Mouse (Mus musculus) bone marrow, adult 2 months (tissue): ENCODE results near the gene Ifi27l2a. TPM values are rescaled to one million over a fixed set of nuclear protein-coding genes. Genes with fewer than 3 reads are reported as not detected.
"Not testable (repeated sequence)": the region's sequence is repeated elsewhere in the genome, so short reads cannot be mapped to it uniquely, and the experiment has no call there.

Experiments
- H3K27ac ChIP-seq: fragments of 200-500 bp; 2 replicates; pipeline ENCODE4 v1.5.1; 2012; ENCODE audit warnings: low read depth, mild to moderate bottlenecking, control low read depth, inconsistent platforms, low read length; ENCODE audit not compliant: control insufficient read depth, poor library complexity, insufficient read depth
- H3K4me1 ChIP-seq: fragments of 200-500 bp; 2 replicates; pipeline ENCODE4 v1.6.1; 2011; ENCODE audit warnings: low read length; ENCODE audit not compliant: control insufficient read depth, insufficient read depth
- H3K4me3 ChIP-seq: fragments of 200-500 bp; replicated peaks from 2 replicates; pipeline ENCODE3; 2011; ENCODE audit warnings: mild to moderate bottlenecking, low read depth, low read length, control low read depth; ENCODE audit not compliant: control insufficient read depth
- CTCF ChIP-seq: fragments of 200-500 bp; IDR thresholded peaks from 2 replicates; pipeline ENCODE4 v1.5.1; 2011; ENCODE audit warnings: low read length, control low read depth; ENCODE audit not compliant: control insufficient read depth, insufficient read depth
- POLR2A ChIP-seq: fragments of 200-500 bp; IDR thresholded peaks from 2 replicates; pipeline ENCODE4 v1.6.1; 2011; ENCODE audit warnings: low read depth, mild to moderate bottlenecking, control low read depth, low read length, borderline replicate concordance; ENCODE audit not compliant: control insufficient read depth
- WGBS: fragments of 180-500 bp; shearing (Covaris S2); methylation state at CpG from one replicate; pipeline ENCODE4 v1.1.7; 2018; 5-methylcytosine and 5-hydroxymethylcytosine counted together
- polyA plus RNA-seq: library from polyadenylated mRNA; stranded (reverse); fragments of >200 nt; gene quantifications from 2 replicates; pipeline ENCODE4 v1.2.4, GENCODE M21; 2011; ENCODE audit warnings: low replicate concordance; ENCODE audit not compliant: missing spikeins, insufficient read depth, insufficient read length

Gene Ifi27l2a
- polyA plus RNA-seq = 31.6 and 112 TPM in 2 replicates

- H3K4me3 ChIP-seq = peak within 1 kb of the TSS; percentile 71
These were observed at the start of gene Ifi27l2a for GRCm38 (mm10) chr12:103443524-103443923. Gene Ifi27l2a, minus strand, starts transcription at chr12:103443680.

GRCm38 (mm10) chr12:103492767-103493166 is 49.3 kb upstream of the Ifi27l2a start:
- TF ChIP-seq POLR2A (no peak), CTCF (peak; percentile 59)
- Histone ChIP-seq H3K4me1 (no peaks in the 10 kb centered on the region), H3K4me3 (no peak overlapping the region), H3K27ac (no peak overlapping the region)
- 28% methylated on average over 5 of the region's 5 CpGs for WGBS

More at GRCm38 (mm10) chr12:103443524-103443923, at the start of gene Ifi27l2a:
- TF ChIP-seq POLR2A (no peak), CTCF (no peak)
- WGBS = 31% methylated on average over 3 of the region's 3 CpGs
- Histone ChIP-seq H3K27ac (0 out of 2 replicates have a peak within 1 kb of the TSS, but pooled peaks have one; percentile 1), H3K4me1 (no peaks in the 10 kb centered on the region; the same call in 1 of the 2 replicates)

GRCm38 (mm10) chr12:103491091-103491730 is 47.7 kb upstream of the Ifi27l2a start:
- Histone ChIP-seq H3K27ac (no peak overlapping the region), H3K4me1 (no peaks in the 10 kb centered on the region), H3K4me3 (no peak overlapping the region)
- TF ChIP-seq POLR2A (no peak), CTCF (no peak)
- WGBS = 48% methylated on average over 3 of the region's 3 CpGs

- 56% methylated on average over 2 of the region's 2 CpGs for WGBS
- Histone ChIP-seq H3K4me3 (no peak overlapping the region), H3K4me1 (no peaks in the 10 kb centered on the region), H3K27ac (no peak overlapping the region)
- no peak for TF ChIP-seq POLR2A
- no peak for TF ChIP-seq CTCF
These were observed 44.3 kb upstream of the Ifi27l2a start for GRCm38 (mm10) chr12:103487750-103488149.

- H3K4me1 ChIP-seq = no peaks in the 10 kb centered on the region
- no peak overlapping the region for H3K27ac ChIP-seq
- TF ChIP-seq POLR2A (no peak), CTCF (no peak)
- WGBS = 24% methylated on average over 4 of the region's 4 CpGs
- H3K4me3 ChIP-seq = no peak overlapping the region
These were observed 43.8 kb upstream of the Ifi27l2a start for GRCm38 (mm10) chr12:103487276-103487675.

- Histone ChIP-seq H3K27ac (no peak overlapping the region), H3K4me3 (no peak overlapping the region), H3K4me1 (no peaks in the 10 kb centered on the region)
- TF ChIP-seq POLR2A (no peak), CTCF (no peak)
- WGBS = 74% methylated on average over 1 of the region's 1 CpGs
These were observed 43.2 kb upstream of the Ifi27l2a start for GRCm38 (mm10) chr12:103486726-103487125.

GRCm38 (mm10) chr12:103484200-103484972 is 40.9 kb upstream of the Ifi27l2a start:
- H3K27ac ChIP-seq, H3K4me1 ChIP-seq, H3K4me3 ChIP-seq: not testable (repeated sequence)
- WGBS = 70% methylated on average over 9 of the region's 9 CpGs

GRCm38 (mm10) chr12:103482781-103483180 is 39.3 kb upstream of the Ifi27l2a start:
- TF ChIP-seq POLR2A (no peak), CTCF (no peak)
- WGBS = 66% methylated on average over 2 of the region's 2 CpGs

More at GRCm38 (mm10) chr12:103482781-103483180, 39.3 kb upstream of the Ifi27l2a start:
- Histone ChIP-seq H3K4me1 (no peaks in the 10 kb centered on the region), H3K4me3 (no peak overlapping the region), H3K27ac (no peak overlapping the region)
